Mouse (Mus musculus): ENCODE results near the gene Pkd1l2. TPM values are rescaled to one million over a fixed set of nuclear protein-coding genes. Genes with fewer than 3 reads are reported as not detected.

The Pkd1l2 gene
- polyA plus RNA-seq, 1 experiment, result 0.09 TPM

GRCm38 (mm10) chr8:117089802-117090201 is 7.6 kb upstream of the Pkd1l2 start:
- no peaks in the 10 kb centered on the region for H3K4me1 ChIP-seq (ENCODE audit: control insufficient read depth, insufficient read depth, insufficient read length)
- TF ChIP-seq POLR2A (IDR thresholded peaks at IDR 0.05; ENCODE audit: low read depth, low read length) (no peak), CTCF (IDR thresholded peaks at IDR 0.05; ENCODE audit: extremely low read depth, insufficient read depth, insufficient read length, insufficient replicate concordance) (no peak)
- no peak overlapping the region for H3K27ac ChIP-seq (ENCODE audit: insufficient read depth, low read length)
- no peaks in the 10 kb centered on the region for H3K36me3 ChIP-seq (ENCODE audit: control insufficient read depth, insufficient read depth, low read length)
- DNase-seq (ENCODE audit: low read depth in 1 of 2, low spot score in 2 of 2), result no peak
- WGBS, result 88% methylated on average over 4 of the region's 4 CpGs
- H3K4me3 ChIP-seq (ENCODE audit: extremely low read depth, insufficient read depth, insufficient read length), result no peak overlapping the region
- H3K27me3 ChIP-seq (ENCODE audit: control insufficient read depth, insufficient read depth, low read length), result no peaks in the 10 kb centered on the region

GRCm38 (mm10) chr8:117087036-117087435 is 4.8 kb upstream of the Pkd1l2 start:
- no peak for DNase-seq (ENCODE audit: low read depth in 1 of 2, low spot score in 2 of 2)
- TF ChIP-seq CTCF (IDR thresholded peaks at IDR 0.05; ENCODE audit: extremely low read depth, insufficient read depth, insufficient read length, insufficient replicate concordance) (no peak), POLR2A (IDR thresholded peaks at IDR 0.05; ENCODE audit: low read depth, low read length) (no peak)
- Histone ChIP-seq H3K27me3 (ENCODE audit: control insufficient read depth, insufficient read depth, low read length) (no peaks in the 10 kb centered on the region), H3K36me3 (ENCODE audit: control insufficient read depth, insufficient read depth, low read length) (no peaks in the 10 kb centered on the region), H3K4me3 (ENCODE audit: extremely low read depth, insufficient read depth, insufficient read length) (no peak overlapping the region), H3K27ac (ENCODE audit: insufficient read depth, low read length) (no peak overlapping the region), H3K4me1 (ENCODE audit: control insufficient read depth, insufficient read depth, insufficient read length) (no peaks in the 10 kb centered on the region)

DNA sequence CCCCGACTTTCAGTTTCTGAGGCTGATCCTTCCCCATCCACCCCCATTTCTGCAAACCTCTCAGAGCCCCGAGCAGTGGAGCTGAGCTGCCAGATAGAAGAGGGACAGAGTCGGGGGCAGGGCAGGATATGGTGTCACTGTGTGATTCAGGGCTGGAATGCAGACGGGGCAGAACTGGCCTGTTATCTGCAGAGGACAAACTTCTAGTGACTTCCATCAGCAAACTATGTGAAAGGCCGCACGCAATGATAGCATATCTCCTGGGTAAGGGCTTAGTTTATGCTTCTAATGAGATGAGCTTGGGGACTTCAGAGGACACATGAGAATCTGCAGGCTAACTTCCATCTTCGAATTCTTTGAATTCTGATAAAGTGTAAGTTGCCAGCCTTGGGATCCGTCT is 3.3 kb upstream of the Pkd1l2 start:
- TF ChIP-seq CTCF (IDR thresholded peaks at IDR 0.05; ENCODE audit: extremely low read depth, insufficient read depth, insufficient read length, insufficient replicate concordance) (no peak), POLR2A (IDR thresholded peaks at IDR 0.05; ENCODE audit: low read depth, low read length) (no peak)
- 61% methylated on average over 8 of the region's 8 CpGs for WGBS
- H3K4me3 ChIP-seq (ENCODE audit: extremely low read depth, insufficient read depth, insufficient read length), result no peak overlapping the region

GRCm38 (mm10) chr8:117082947-117083559 is 804 bp upstream of the Pkd1l2 start:
- no peaks in the 10 kb centered on the region for H3K36me3 ChIP-seq (ENCODE audit: control insufficient read depth, insufficient read depth, low read length)
- H3K27ac ChIP-seq (ENCODE audit: insufficient read depth, low read length), result no peak overlapping the region
- WGBS, result 21% methylated on average over 9 of the region's 9 CpGs
- DNase-seq (ENCODE audit: low read depth in 1 of 2, low spot score in 2 of 2), result no peak
- H3K27me3 ChIP-seq (ENCODE audit: control insufficient read depth, insufficient read depth, low read length), result no peaks in the 10 kb centered on the region
- H3K4me3 ChIP-seq (ENCODE audit: extremely low read depth, insufficient read depth, insufficient read length), result no peak overlapping the region
- no peak for TF ChIP-seq POLR2A (IDR thresholded peaks at IDR 0.05; ENCODE audit: low read depth, low read length)
- TF ChIP-seq CTCF (IDR thresholded peaks at IDR 0.05; ENCODE audit: extremely low read depth, insufficient read depth, insufficient read length, insufficient replicate concordance), result no peak
- H3K4me1 ChIP-seq (ENCODE audit: control insufficient read depth, insufficient read depth, insufficient read length), result no peaks in the 10 kb centered on the region

More for the DNA sequence above, 3.3 kb upstream of the Pkd1l2 start:
- DNase-seq (ENCODE audit: low read depth in 1 of 2, low spot score in 2 of 2), result no peak
- no peak overlapping the region for H3K27ac ChIP-seq (ENCODE audit: insufficient read depth, low read length)
- no peaks in the 10 kb centered on the region for H3K27me3 ChIP-seq (ENCODE audit: control insufficient read depth, insufficient read depth, low read length)
- no peaks in the 10 kb centered on the region for H3K36me3 ChIP-seq (ENCODE audit: control insufficient read depth, insufficient read depth, low read length)
- H3K4me1 ChIP-seq (ENCODE audit: control insufficient read depth, insufficient read depth, insufficient read length), result no peaks in the 10 kb centered on the region

DNA sequence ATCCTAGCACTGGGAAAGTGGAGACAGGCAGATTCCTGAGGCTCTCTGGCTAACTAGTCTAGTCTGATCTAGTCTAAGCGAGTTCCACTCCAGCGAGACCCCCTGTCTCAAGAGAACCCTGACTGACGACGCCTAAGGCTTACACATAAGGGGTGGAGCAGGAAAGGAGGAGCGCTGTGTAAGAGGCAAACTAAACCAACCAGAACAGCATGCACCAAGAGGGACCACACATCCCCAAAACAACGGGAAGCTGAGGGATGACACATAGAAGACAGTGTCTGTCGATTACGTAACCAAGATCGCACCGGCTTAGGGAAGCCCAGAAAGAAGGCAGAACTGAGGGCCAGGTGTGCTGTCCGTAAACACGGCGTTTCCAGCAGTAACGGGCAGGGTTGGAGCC is 2.6 kb downstream of the Pkd1l2 start:
- H3K36me3 ChIP-seq (ENCODE audit: control insufficient read depth, insufficient read depth, low read length), result no peaks in the 10 kb centered on the region
- DNase-seq (ENCODE audit: low read depth in 1 of 2, low spot score in 2 of 2), result no peak
- H3K27ac ChIP-seq (ENCODE audit: insufficient read depth, low read length), result no peak overlapping the region
- no peak for TF ChIP-seq POLR2A (IDR thresholded peaks at IDR 0.05; ENCODE audit: low read depth, low read length)
- TF ChIP-seq CTCF (IDR thresholded peaks at IDR 0.05; ENCODE audit: extremely low read depth, insufficient read depth, insufficient read length, insufficient replicate concordance), result no peak
- H3K4me3 ChIP-seq (ENCODE audit: extremely low read depth, insufficient read depth, insufficient read length), result no peak overlapping the region
- WGBS, result 75% methylated on average over 14 of the region's 14 CpGs
- peaks cover 4% of the 10 kb centered on the region; the same call in 1 of the 2 replicates for H3K4me1 ChIP-seq (ENCODE audit: control insufficient read depth, insufficient read depth, insufficient read length)
- H3K27me3 ChIP-seq (ENCODE audit: control insufficient read depth, insufficient read depth, low read length), result no peaks in the 10 kb centered on the region

DNA sequence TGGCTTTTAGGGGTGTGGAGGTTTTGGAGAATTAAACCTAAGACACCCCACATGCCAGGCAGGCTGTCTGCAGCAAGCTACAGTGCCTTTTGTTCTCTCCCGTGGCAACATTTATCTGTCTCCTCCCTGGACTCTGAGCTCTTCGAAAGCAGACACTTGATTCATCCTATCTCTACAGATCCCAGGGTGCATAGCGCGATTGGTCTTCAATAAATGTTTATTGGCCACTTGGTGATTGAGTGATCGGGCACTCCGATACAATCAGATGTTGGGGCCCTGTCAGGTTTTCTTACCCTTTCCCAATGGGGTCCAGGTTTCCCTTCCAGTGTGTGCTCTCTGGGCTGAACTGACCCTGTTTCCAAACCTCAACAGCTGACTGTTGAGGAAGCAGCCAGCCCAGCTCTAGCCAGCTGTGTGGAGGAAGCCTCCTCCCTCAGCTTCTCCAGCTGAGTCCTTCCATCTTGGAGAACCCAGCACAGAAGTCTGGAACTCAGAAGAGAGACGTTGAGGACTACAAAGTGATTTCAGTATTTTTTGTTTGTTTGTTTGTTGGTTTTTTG is 3.8 kb downstream of the Pkd1l2 start:
- Histone ChIP-seq H3K27ac (ENCODE audit: insufficient read depth, low read length) (no peak overlapping the region), H3K4me1 (ENCODE audit: control insufficient read depth, insufficient read depth, insufficient read length) (peaks cover 12% of the 10 kb centered on the region; the same call in 1 of the 2 replicates), H3K36me3 (ENCODE audit: control insufficient read depth, insufficient read depth, low read length) (no peaks in the 10 kb centered on the region), H3K27me3 (ENCODE audit: control insufficient read depth, insufficient read depth, low read length) (no peaks in the 10 kb centered on the region), H3K4me3 (ENCODE audit: extremely low read depth, insufficient read depth, insufficient read length) (no peak overlapping the region)
- 80% methylated on average over 7 of the region's 7 CpGs for WGBS
- no peak for DNase-seq (ENCODE audit: low read depth in 1 of 2, low spot score in 2 of 2)
- TF ChIP-seq POLR2A (IDR thresholded peaks at IDR 0.05; ENCODE audit: low read depth, low read length) (no peak), CTCF (IDR thresholded peaks at IDR 0.05; ENCODE audit: extremely low read depth, insufficient read depth, insufficient read length, insufficient replicate concordance) (no peak)

All from spleen, adult 2 months (tissue).